Mouse (Mus musculus) forebrain, embryonic 11.5 days (tissue): ENCODE data around the gene Scfd2. TPM values are rescaled to one million over a fixed set of nuclear protein-coding genes. Genes with fewer than 3 reads are reported as not detected.

ENCODE experiments used
- ATAC-seq: fragments of 200-750 bp; cut with Nextera tagmentation; replicated peaks from 2 replicates; pipeline ENCODE4 v1.8.0; 2017; ENCODE audit warnings: moderate TSS enrichment; ENCODE audit not compliant: low FRiP score
- DNase-seq: peaks from one replicate; pipeline ENCODE4 v3.0.0-alpha.2; 2017; ENCODE audit warnings: low spot score
- H3K27ac ChIP-seq: fragments of 300-500 bp; sonication (generic); 2 replicates; pipeline ENCODE4 v1.5.1; 2014; ENCODE audit warnings: low read depth, low read length
- H3K27me3 ChIP-seq: fragments of 300-500 bp; sonication (generic); 2 replicates; pipeline ENCODE4 v1.6.1; 2014; ENCODE audit warnings: mild to moderate bottlenecking, low read length, mixed read lengths; ENCODE audit not compliant: control insufficient read depth, insufficient read depth
- H3K36me3 ChIP-seq: fragments of 300-500 bp; sonication (generic); 2 replicates; pipeline ENCODE4 v1.6.1; 2014; ENCODE audit warnings: mild to moderate bottlenecking, low read length, moderate library complexity, mixed read lengths; ENCODE audit not compliant: control insufficient read depth, insufficient read depth
- H3K4me1 ChIP-seq: fragments of 300-500 bp; sonication (generic); replicated peaks from 2 replicates; pipeline ENCODE4 v1.6.1; 2014; ENCODE audit warnings: low read length, mixed read lengths; ENCODE audit not compliant: control insufficient read depth, insufficient read depth
- H3K4me2 ChIP-seq: fragments of 300-500 bp; sonication (generic); 2 replicates; pipeline ENCODE4 v1.6.1; 2014; ENCODE audit warnings: low read depth, mild to moderate bottlenecking, low read length, moderate library complexity, mixed read lengths; ENCODE audit not compliant: severe bottlenecking
- H3K4me3 ChIP-seq: fragments of 300-500 bp; sonication (generic); 2 replicates; pipeline ENCODE4 v1.5.1; 2014; ENCODE audit warnings: low read depth, low read length
- H3K9ac ChIP-seq: fragments of 300-500 bp; sonication (generic); 2 replicates; pipeline ENCODE4 v1.6.1; 2014; ENCODE audit warnings: low read length
- H3K9me3 ChIP-seq: fragments of 300-500 bp; sonication (generic); 2 replicates; pipeline ENCODE4 v1.6.1; 2016; ENCODE audit warnings: low read length, mixed read lengths; ENCODE audit not compliant: control insufficient read depth
- WGBS: fragments of 180-500 bp; shearing (Covaris S2); extraction: QIAGEN DNeasy Blood & Tissue Kit; methylation state at CpG from one replicate; pipeline ENCODE4 v1.1.7; 2014; 5-methylcytosine and 5-hydroxymethylcytosine counted together
- polyA plus RNA-seq: library from polyadenylated mRNA; unstranded; fragments of >200 nt; fragmentation: Nextera tagmentation; extraction: Ambion mirVana; gene quantifications from 2 replicates; pipeline ENCODE4 v1.2.1, GENCODE M21; 2014

Scfd2 gene
- polyA plus RNA-seq, 1 experiment from 2014 or later = 13.3 TPM

GRCm38 (mm10) chr5:74166642-74167041 is 364.9 kb downstream of the Scfd2 start:
- 87% methylated on average over 3 of the region's 3 CpGs for WGBS
- Histone ChIP-seq H3K4me2 (no peak overlapping the region), H3K9ac (no peak overlapping the region), H3K4me1 (no peaks in the 10 kb centered on the region), H3K27ac (no peak overlapping the region), H3K27me3 (no peaks in the 10 kb centered on the region), H3K9me3 (no peaks in the 10 kb centered on the region), H3K4me3 (no peak overlapping the region), H3K36me3 (no peaks in the 10 kb centered on the region)
- ATAC-seq (no peak), DNase-seq (no peak)

DNA sequence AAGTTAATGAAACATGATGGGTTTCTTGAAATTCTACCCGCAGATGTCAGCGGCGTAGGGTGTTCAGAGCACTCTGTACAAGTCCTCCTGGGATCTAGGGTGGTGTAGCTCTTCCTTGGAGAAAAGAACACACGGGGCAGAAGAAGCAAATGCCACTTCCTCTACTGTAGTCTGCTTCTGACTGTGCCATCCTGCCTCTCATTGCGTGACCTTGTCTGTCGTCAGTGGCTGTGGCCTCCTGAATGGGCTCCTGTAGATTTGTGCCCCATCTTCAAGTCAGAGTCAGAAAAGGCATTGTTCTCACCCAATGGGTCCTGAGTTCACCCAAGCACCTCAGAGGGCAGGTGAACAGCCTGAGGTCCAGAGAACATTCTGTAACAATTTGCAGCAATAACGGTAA is 367.0 kb downstream of the Scfd2 start:
- no peaks in the 10 kb centered on the region for H3K9me3 ChIP-seq
- DNase-seq = no peak
- H3K4me2 ChIP-seq = no peak overlapping the region
- ATAC-seq = no peak
- H3K27ac ChIP-seq = no peak overlapping the region
- no peaks in the 10 kb centered on the region for H3K27me3 ChIP-seq
- no peaks in the 10 kb centered on the region for H3K4me1 ChIP-seq
- 89% methylated on average over 7 of the region's 7 CpGs for WGBS
- no peaks in the 10 kb centered on the region for H3K36me3 ChIP-seq
- H3K9ac ChIP-seq = no peak overlapping the region
- no peak overlapping the region for H3K4me3 ChIP-seq

DNA sequence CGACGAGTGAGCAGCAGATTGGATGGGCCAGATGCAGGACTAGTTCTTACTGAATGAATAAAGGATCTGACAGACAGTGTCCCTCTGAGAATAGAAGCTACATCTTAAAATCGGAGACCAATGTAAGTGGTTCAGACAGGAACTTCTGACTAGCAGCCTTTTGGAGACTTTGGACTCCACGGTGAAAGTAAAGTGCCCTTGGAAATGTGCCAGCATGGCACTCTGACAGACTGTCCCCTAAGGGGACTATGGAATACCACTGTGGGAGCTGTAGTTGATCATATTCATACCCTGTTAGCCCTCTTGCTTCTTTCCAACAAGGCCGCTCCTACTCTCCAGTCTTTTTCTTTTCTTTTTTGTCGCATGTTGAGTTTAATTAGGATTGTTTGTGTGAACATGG is 368.4 kb downstream of the Scfd2 start:
- no peak for ATAC-seq

GRCm38 (mm10) chr5:74162013-74162412 is 369.5 kb downstream of the Scfd2 start:
- 53% methylated on average over 3 of the region's 3 CpGs for WGBS
- no peaks in the 10 kb centered on the region for H3K9me3 ChIP-seq
- no peak overlapping the region for H3K27ac ChIP-seq
- no peaks in the 10 kb centered on the region for H3K36me3 ChIP-seq
- ATAC-seq (no peak), DNase-seq (no peak)
- H3K4me3 ChIP-seq = no peak overlapping the region
- no peaks in the 10 kb centered on the region for H3K4me1 ChIP-seq
- no peaks in the 10 kb centered on the region for H3K27me3 ChIP-seq
- peak overlapping the region; percentile 22; the same call in 1 of the 2 replicates for H3K4me2 ChIP-seq
- H3K9ac ChIP-seq = no peak overlapping the region

More for the DNA sequence above, 368.4 kb downstream of the Scfd2 start:
- Histone ChIP-seq H3K9ac (no peak overlapping the region), H3K4me2 (no peak overlapping the region), H3K36me3 (no peaks in the 10 kb centered on the region), H3K4me3 (no peak overlapping the region), H3K27me3 (no peaks in the 10 kb centered on the region), H3K4me1 (no peaks in the 10 kb centered on the region), H3K9me3 (no peaks in the 10 kb centered on the region), H3K27ac (no peak overlapping the region)
- no peak for DNase-seq
- WGBS = 90% methylated on average over 6 of the region's 6 CpGs

- Histone ChIP-seq H3K4me2 (peak overlapping the region; percentile 22; the same call in 1 of the 2 replicates), H3K9ac (0 out of 2 replicates have a peak overlapping the region, but pooled peaks have one; percentile 3), H3K27me3 (no peaks in the 10 kb centered on the region), H3K36me3 (no peaks in the 10 kb centered on the region), H3K27ac (no peak overlapping the region), H3K9me3 (no peaks in the 10 kb centered on the region), H3K4me3 (no peak overlapping the region), H3K4me1 (no peaks in the 10 kb centered on the region)
- peak; percentile 39; the same call in 1 of the 2 replicates for ATAC-seq
- peak; percentile 69 for DNase-seq
- 37% methylated on average over 15 of the region's 15 CpGs for WGBS
Observed at GRCm38 (mm10) chr5:74161297-74161926, 370.1 kb downstream of the Scfd2 start.

- DNase-seq (no peak), ATAC-seq (no peak)
- no peak overlapping the region for H3K4me3 ChIP-seq
- no peak overlapping the region for H3K9ac ChIP-seq
- H3K27me3 ChIP-seq = no peaks in the 10 kb centered on the region
- H3K9me3 ChIP-seq = no peaks in the 10 kb centered on the region
- 80% methylated on average over 4 of the region's 4 CpGs for WGBS
- no peak overlapping the region for H3K4me2 ChIP-seq
- no peaks in the 10 kb centered on the region for H3K4me1 ChIP-seq
- H3K27ac ChIP-seq = no peak overlapping the region
- no peaks in the 10 kb centered on the region for H3K36me3 ChIP-seq
Observed at GRCm38 (mm10) chr5:74160349-74160748, 371.2 kb downstream of the Scfd2 start.

DNA sequence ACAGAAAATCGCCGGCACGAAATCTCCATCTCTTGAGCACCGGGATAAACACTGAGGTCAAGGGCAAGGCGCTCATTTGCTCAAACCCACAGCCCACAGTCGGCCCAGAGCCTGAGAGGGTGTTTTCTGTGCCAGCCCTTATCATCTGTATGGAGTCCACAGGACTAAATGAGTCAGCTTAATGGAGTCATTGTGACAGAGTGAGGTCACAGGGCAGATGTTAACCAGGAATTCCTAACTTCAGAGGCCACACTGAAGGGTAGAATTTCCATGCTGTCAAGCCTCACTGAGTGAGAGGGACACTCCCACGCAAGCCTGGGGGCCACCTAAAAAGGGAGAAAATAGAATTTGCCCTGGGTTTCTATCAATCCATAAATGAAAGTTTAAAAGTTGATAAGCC is 371.7 kb downstream of the Scfd2 start:
- H3K9ac ChIP-seq = no peak overlapping the region
- H3K27me3 ChIP-seq = no peaks in the 10 kb centered on the region
- H3K4me2 ChIP-seq = no peak overlapping the region
- H3K4me1 ChIP-seq = no peaks in the 10 kb centered on the region
- ATAC-seq = no peak
- no peak overlapping the region for H3K27ac ChIP-seq
- H3K36me3 ChIP-seq = no peaks in the 10 kb centered on the region
- WGBS = 71% methylated on average over 7 of the region's 7 CpGs
- DNase-seq = no peak
- H3K4me3 ChIP-seq = no peak overlapping the region
- H3K9me3 ChIP-seq = no peaks in the 10 kb centered on the region

DNA sequence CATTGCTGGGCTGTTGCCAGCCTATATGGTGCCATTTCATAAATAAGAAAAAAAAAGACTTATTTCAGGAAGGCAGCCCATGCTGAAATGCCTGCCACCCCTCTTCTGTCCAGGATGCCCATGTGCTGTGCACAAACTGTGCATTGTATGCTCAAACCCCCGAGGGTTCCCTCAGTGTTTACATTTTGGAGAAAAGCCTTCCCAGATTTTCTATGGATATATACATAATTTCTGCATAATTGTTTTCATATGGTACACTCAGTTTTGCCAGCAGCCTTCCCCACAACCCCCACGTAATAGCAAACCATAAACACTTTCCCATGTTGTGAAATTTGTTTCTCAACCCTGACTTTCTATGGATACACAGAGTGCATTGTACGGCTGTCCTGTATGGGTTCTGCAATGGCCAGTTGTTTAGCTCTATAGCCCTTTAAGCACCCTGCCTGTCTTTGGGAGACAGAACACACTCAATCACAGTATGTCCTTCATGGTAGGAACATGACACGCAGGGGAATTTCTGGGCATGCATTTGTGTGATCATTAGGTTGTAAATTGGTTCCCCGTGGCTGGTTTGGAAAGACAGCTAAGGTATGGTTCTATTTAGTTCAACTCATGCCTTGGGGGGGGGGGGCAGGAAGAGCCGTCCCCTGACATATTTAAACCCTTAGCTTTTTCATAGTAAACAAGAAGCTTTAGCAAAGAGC is 372.5 kb downstream of the Scfd2 start:
- Histone ChIP-seq H3K27ac (no peak overlapping the region), H3K4me3 (no peak overlapping the region), H3K4me2 (no peak overlapping the region), H3K27me3 (no peaks in the 10 kb centered on the region), H3K36me3 (no peaks in the 10 kb centered on the region), H3K9ac (no peak overlapping the region), H3K9me3 (no peaks in the 10 kb centered on the region), H3K4me1 (no peaks in the 10 kb centered on the region)
- DNase-seq (no peak), ATAC-seq (no peak)
- WGBS = 78% methylated on average over 6 of the region's 6 CpGs
